Mouse (Mus musculus) liver, postnatal 0 days (tissue): Measurements from ENCODE around the gene Aarsd1. TPM values are rescaled to one million over a fixed set of nuclear protein-coding genes. Genes with fewer than 3 reads are reported as not detected.
"Not testable (repeated sequence)": the region's sequence is repeated elsewhere in the genome, so short reads cannot be mapped to it uniquely, and the experiment has no call there.

Experiments used
- ATAC-seq: fragments of 200-750 bp; cut with Nextera tagmentation; 2 replicates; pipeline ENCODE4 v1.8.0; 2017; ENCODE audit warnings: mild to moderate bottlenecking, moderate library complexity
- DNase-seq: peaks from one replicate; pipeline ENCODE4 v3.0.0-alpha.2; 2016
- H3K27ac ChIP-seq: fragments of 300-500 bp; sonication (generic); 2 replicates; pipeline ENCODE4 v1.5.1; 2014; ENCODE audit warnings: antibody characterized with exemption, moderate library complexity, mild to moderate bottlenecking, low read depth
- H3K27me3 ChIP-seq: fragments of 300-500 bp; sonication (generic); 2 replicates; pipeline ENCODE4 v1.6.1; 2014; ENCODE audit warnings: low read length, control low read depth, mixed read lengths; ENCODE audit not compliant: insufficient read depth
- H3K36me3 ChIP-seq: fragments of 300-500 bp; sonication (generic); replicated peaks from 2 replicates; pipeline ENCODE4 v1.6.1; 2014; ENCODE audit warnings: mild to moderate bottlenecking, control low read depth, low read length, moderate library complexity, mixed read lengths; ENCODE audit not compliant: insufficient read depth
- H3K4me1 ChIP-seq: fragments of 300-500 bp; sonication (generic); 2 replicates; pipeline ENCODE4 v1.6.1; 2014; ENCODE audit warnings: antibody characterized with exemption, mild to moderate bottlenecking, control low read depth; ENCODE audit not compliant: insufficient read depth
- H3K4me2 ChIP-seq: fragments of 300-500 bp; sonication (generic); 2 replicates; pipeline ENCODE4 v1.6.1; 2014; ENCODE audit warnings: low read depth, mild to moderate bottlenecking, low read length, moderate library complexity, mixed read lengths
- H3K4me3 ChIP-seq: fragments of 300-500 bp; sonication (generic); 2 replicates; pipeline ENCODE4 v1.5.1; 2014; ENCODE audit warnings: low read depth, low read length
- H3K9ac ChIP-seq: fragments of 300-500 bp; sonication (generic); replicated peaks from 2 replicates; pipeline ENCODE4 v1.6.1; 2014; ENCODE audit warnings: mild to moderate bottlenecking, moderate library complexity
- H3K9me3 ChIP-seq: fragments of 300-500 bp; sonication (generic); 2 replicates; pipeline ENCODE4 v1.6.1; 2016; ENCODE audit warnings: mild to moderate bottlenecking, control low read depth, low read length, mixed read lengths
- CTCF ChIP-seq: sonication (generic); IDR thresholded peaks from 2 replicates; pipeline ENCODE4 v1.5.1; 2016; ENCODE audit warnings: antibody characterized with exemption, low read depth
- EP300 ChIP-seq: IDR thresholded peaks from 2 replicates; pipeline ENCODE4 v1.6.1; 2016; ENCODE audit warnings: antibody characterized with exemption, low read depth, mild to moderate bottlenecking
- WGBS: fragments of 180-500 bp; shearing (Covaris S2); extraction: QIAGEN DNeasy Blood & Tissue Kit; methylation state at CpG from one replicate; pipeline ENCODE4 v1.1.7; 2014; ENCODE audit not compliant: insufficient replicate concordance; 5-methylcytosine and 5-hydroxymethylcytosine counted together
- polyA plus RNA-seq: library from polyadenylated mRNA; unstranded; fragments of >200 nt; fragmentation: Nextera tagmentation; extraction: Ambion mirVana; gene quantifications from 2 replicates; pipeline ENCODE4 v1.2.1, GENCODE M21; 2015

Aarsd1 gene
- polyA plus RNA-seq, 1 experiment from 2014 or later = 23.7 TPM

- TF ChIP-seq CTCF (no peak), EP300 (no peak)
- H3K27me3 ChIP-seq = no peaks in the 10 kb centered on the region
- H3K9ac ChIP-seq = peak overlapping the region; percentile 82
- peaks cover 31% of the 10 kb centered on the region for H3K4me1 ChIP-seq
- H3K36me3 ChIP-seq = peaks cover 15% of the 10 kb centered on the region
- peak; percentile 59 for ATAC-seq
- H3K4me2 ChIP-seq = peak overlapping the region; percentile 79
- WGBS = 29% methylated on average over 4 of the region's 4 CpGs
- H3K9me3 ChIP-seq = no peaks in the 10 kb centered on the region
- H3K27ac ChIP-seq = peak overlapping the region; percentile 94
- no peak for DNase-seq
- H3K4me3 ChIP-seq = peak overlapping the region; percentile 84
These were observed 31.5 kb upstream of the Aarsd1 start for GRCm38 (mm10) chr11:101448899-101449298.

- H3K4me1 ChIP-seq = peaks cover 37% of the 10 kb centered on the region
- TF ChIP-seq EP300 (peak; percentile 61), CTCF (no peak)
- H3K4me3 ChIP-seq = peak within 1 kb of the TSS; percentile 84
- H3K9ac ChIP-seq = peak within 1 kb of the TSS; percentile 82
- ATAC-seq = peak; percentile 84
- no peaks in the 10 kb centered on the region for H3K27me3 ChIP-seq
- H3K4me2 ChIP-seq = peak within 1 kb of the TSS; percentile 79
- H3K36me3 ChIP-seq = peaks cover 21% of the 10 kb centered on the region
- no peaks in the 10 kb centered on the region for H3K9me3 ChIP-seq
- DNase-seq = peak; percentile 88
- WGBS = 2% methylated on average over 10 of the region's 10 CpGs
- H3K27ac ChIP-seq = peak within 1 kb of the TSS; percentile 94
These were observed 30.9 kb upstream of the Aarsd1 start, which contains the start of gene Ifi35 for GRCm38 (mm10) chr11:101448274-101448746. Ifi35 (plus strand) TSS chr11:101448407.

- H3K4me1 ChIP-seq = peaks cover 39% of the 10 kb centered on the region
- no peaks in the 10 kb centered on the region for H3K27me3 ChIP-seq
- peak overlapping the region; percentile 84 for H3K4me3 ChIP-seq
- DNase-seq (no peak), ATAC-seq (no peak)
- TF ChIP-seq CTCF (no peak), EP300 (no peak)
- H3K9ac ChIP-seq = no peak overlapping the region
- H3K9me3 ChIP-seq = no peaks in the 10 kb centered on the region
- peaks cover 22% of the 10 kb centered on the region for H3K36me3 ChIP-seq
- 84% methylated on average over 5 of the region's 5 CpGs for WGBS
- peak overlapping the region; percentile 79 for H3K4me2 ChIP-seq
- peak overlapping the region; percentile 94 for H3K27ac ChIP-seq
These were observed 30.4 kb upstream of the Aarsd1 start for GRCm38 (mm10) chr11:101447786-101448185.

- not testable (repeated sequence) for H3K27ac ChIP-seq, ATAC-seq, H3K9ac ChIP-seq, H3K9me3 ChIP-seq, H3K4me2 ChIP-seq, H3K27me3 ChIP-seq, DNase-seq, H3K4me3 ChIP-seq
- 86% methylated on average over 8 of the region's 8 CpGs for WGBS
- peaks cover 33% of the 10 kb centered on the region for H3K4me1 ChIP-seq
- H3K36me3 ChIP-seq = peaks cover 22% of the 10 kb centered on the region
These were observed 29.4 kb upstream of the Aarsd1 start for GRCm38 (mm10) chr11:101446860-101447259.

- H3K9ac ChIP-seq = no peak overlapping the region
- H3K27ac ChIP-seq = no peak overlapping the region
- no peak for ATAC-seq
- no peak overlapping the region for H3K4me2 ChIP-seq
- H3K4me1 ChIP-seq = peaks cover 28% of the 10 kb centered on the region
- no peaks in the 10 kb centered on the region for H3K27me3 ChIP-seq
- H3K9me3 ChIP-seq = no peaks in the 10 kb centered on the region
- no peak overlapping the region for H3K4me3 ChIP-seq
- 73% methylated on average over 1 of the region's 1 CpGs for WGBS
- no peak for DNase-seq
- peaks cover 22% of the 10 kb centered on the region for H3K36me3 ChIP-seq
- TF ChIP-seq CTCF (no peak), EP300 (no peak)
These were observed 28.9 kb upstream of the Aarsd1 start for GRCm38 (mm10) chr11:101446319-101446718.

- peak overlapping the region; percentile 85 for H3K9ac ChIP-seq
- H3K27ac ChIP-seq = peak overlapping the region; percentile 84
- H3K4me1 ChIP-seq = peaks cover 19% of the 10 kb centered on the region
- DNase-seq (no peak), ATAC-seq (peak; percentile 0; the same call in 1 of the 2 replicates)
- H3K4me3 ChIP-seq = peak overlapping the region; percentile 67
- no peaks in the 10 kb centered on the region for H3K9me3 ChIP-seq
- 2% methylated on average over 14 of the region's 14 CpGs for WGBS
- H3K27me3 ChIP-seq = no peaks in the 10 kb centered on the region
- H3K4me2 ChIP-seq = peak overlapping the region; percentile 83
- no peak for TF ChIP-seq CTCF
- no peak for TF ChIP-seq EP300
- H3K36me3 ChIP-seq = peaks cover 20% of the 10 kb centered on the region
These were observed 25.3 kb upstream of the Aarsd1 start for GRCm38 (mm10) chr11:101442760-101443159.
